Mouse (Mus musculus) heart, embryonic 16.5 days (tissue): ENCODE data around the gene Dmtf1. TPM values are rescaled to one million over a fixed set of nuclear protein-coding genes. Genes with fewer than 3 reads are reported as not detected.

ENCODE experiments used
- ATAC-seq: fragments of 200-750 bp; cut with Nextera tagmentation; replicated peaks from 2 replicates; pipeline ENCODE4 v1.8.0; 2017; ENCODE audit warnings: moderate number of reproducible peaks; ENCODE audit not compliant: insufficient read depth, low FRiP score; ENCODE audit errors: extremely low read depth
- H3K27ac ChIP-seq: fragments of 300-500 bp; sonication (generic); 2 replicates; pipeline ENCODE4 v1.5.1; 2014; ENCODE audit warnings: mild to moderate bottlenecking, low read length, control low read depth, moderate library complexity
- H3K27me3 ChIP-seq: fragments of 300-500 bp; sonication (generic); 2 replicates; pipeline ENCODE4 v1.6.1; 2014; ENCODE audit warnings: low read length, mixed read lengths; ENCODE audit not compliant: control insufficient read depth, insufficient read depth
- H3K36me3 ChIP-seq: fragments of 300-500 bp; sonication (generic); 2 replicates; pipeline ENCODE4 v1.6.1; 2014; ENCODE audit not compliant: control insufficient read depth, insufficient read depth
- H3K4me1 ChIP-seq: fragments of 300-500 bp; sonication (generic); 2 replicates; pipeline ENCODE4 v1.6.1; 2014; ENCODE audit warnings: low read length, mixed read lengths; ENCODE audit not compliant: control insufficient read depth, insufficient read depth
- H3K4me2 ChIP-seq: fragments of 300-500 bp; sonication (generic); 2 replicates; pipeline ENCODE4 v1.6.1; 2014; ENCODE audit warnings: low read depth, mild to moderate bottlenecking, control low read depth, low read length
- H3K4me3 ChIP-seq: fragments of 300-500 bp; sonication (generic); 2 replicates; pipeline ENCODE4 v1.5.1; 2014; ENCODE audit warnings: mild to moderate bottlenecking, control low read depth, low read length
- H3K9ac ChIP-seq: fragments of 300-500 bp; sonication (generic); 2 replicates; pipeline ENCODE4 v1.6.1; 2014; ENCODE audit warnings: low read length, control low read depth
- H3K9me3 ChIP-seq: fragments of 300-500 bp; sonication (generic); replicated peaks from 2 replicates; pipeline ENCODE4 v1.6.1; 2016; ENCODE audit warnings: low read length; ENCODE audit not compliant: control insufficient read depth
- WGBS: fragments of 180-500 bp; shearing (Covaris S2); extraction: QIAGEN DNeasy Blood & Tissue Kit; methylation state at CpG from one replicate; pipeline ENCODE4 v1.1.7; 2014; 5-methylcytosine and 5-hydroxymethylcytosine counted together
- polyA plus RNA-seq: library from polyadenylated mRNA; unstranded; fragments of >200 nt; fragmentation: Nextera tagmentation; extraction: Ambion mirVana; gene quantifications from 2 replicates; pipeline ENCODE4 v1.2.1, GENCODE M21; 2015

Dmtf1 gene
- polyA plus RNA-seq, 1 experiment from 2014 or later: 28.9 TPM

DNA sequence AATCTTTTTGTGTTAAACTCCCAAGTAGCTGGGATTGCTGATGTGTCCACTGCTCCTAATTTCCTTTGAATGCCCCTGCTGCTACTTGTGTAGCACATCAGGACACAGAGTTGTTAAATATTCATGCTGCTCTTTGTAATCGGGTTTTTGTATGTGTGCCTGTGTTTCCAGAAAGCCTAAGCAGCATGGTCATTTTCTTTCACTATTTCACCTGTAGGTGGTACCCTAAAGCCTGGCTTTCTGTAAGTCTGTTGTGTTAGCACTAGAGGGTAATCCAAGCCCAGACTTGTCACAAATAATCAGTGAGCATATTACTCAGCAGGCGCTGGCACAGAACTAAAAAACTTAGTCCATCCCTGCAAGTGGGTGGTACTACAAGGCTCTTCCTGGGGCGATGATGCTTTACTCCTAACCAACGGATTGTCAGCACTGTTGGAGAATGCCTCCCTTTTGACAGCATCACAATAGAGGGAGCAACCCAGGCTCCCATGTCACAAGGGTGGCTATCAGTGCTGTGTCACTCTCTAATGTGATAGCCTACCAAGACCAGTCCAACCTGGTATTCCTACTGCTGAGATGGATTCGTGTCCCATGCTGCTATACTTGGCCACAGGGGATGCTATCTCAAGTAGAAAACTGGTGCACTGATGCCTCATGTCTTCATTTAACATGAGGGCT, 88.3 kb downstream of the Dmtf1 start:
- Histone ChIP-seq H3K9me3 (no peaks in the 10 kb centered on the region), H3K9ac (no peak overlapping the region), H3K4me1 (no peaks in the 10 kb centered on the region), H3K4me2 (no peak overlapping the region), H3K27ac (no peak overlapping the region), H3K36me3 (no peaks in the 10 kb centered on the region), H3K27me3 (no peaks in the 10 kb centered on the region), H3K4me3 (no peak overlapping the region)
- ATAC-seq: 0 out of 2 replicates have a peak, but pooled peaks have one; percentile 6
- 50% methylated on average over 5 of the region's 5 CpGs for WGBS

- no peaks in the 10 kb centered on the region for H3K36me3 ChIP-seq
- H3K4me3 ChIP-seq: no peak overlapping the region
- no peak overlapping the region for H3K27ac ChIP-seq
- 88% methylated on average over 3 of the region's 3 CpGs for WGBS
- H3K27me3 ChIP-seq: no peaks in the 10 kb centered on the region
- H3K9ac ChIP-seq: no peak overlapping the region
- no peak overlapping the region for H3K4me2 ChIP-seq
- H3K4me1 ChIP-seq: no peaks in the 10 kb centered on the region
- ATAC-seq: no peak
- no peaks in the 10 kb centered on the region for H3K9me3 ChIP-seq
Observed at GRCm38 (mm10) chr5:9071360-9071759, 90.2 kb downstream of the Dmtf1 start.

DNA sequence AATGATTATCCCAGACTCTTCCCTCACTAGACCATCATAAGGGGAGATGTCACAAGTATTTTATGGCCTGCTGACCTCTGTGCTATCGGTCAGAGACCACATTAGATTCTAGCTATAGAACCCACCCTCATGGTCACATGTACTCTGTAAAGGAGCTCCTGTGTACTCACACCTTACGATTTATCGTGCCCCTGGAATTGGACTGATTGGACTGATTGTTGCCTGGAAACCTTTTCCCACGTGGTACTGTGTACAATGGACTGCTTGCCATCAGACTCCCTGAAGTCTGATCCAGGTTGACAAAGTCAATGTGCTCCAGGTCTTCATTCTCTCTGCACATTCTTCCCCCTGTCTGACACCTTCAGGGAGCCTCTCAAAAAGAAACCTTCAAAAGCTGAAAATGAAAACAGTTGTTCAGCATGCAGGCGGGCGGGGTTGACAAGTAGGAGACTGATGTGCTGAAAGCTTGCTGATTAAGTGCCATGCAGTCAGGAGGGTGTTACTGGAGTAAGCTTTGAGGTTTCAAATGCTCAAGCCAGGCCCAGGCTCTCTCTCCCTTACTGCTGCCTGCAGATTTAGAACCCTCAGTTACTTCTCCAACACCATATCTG, 91.9 kb downstream of the Dmtf1 start:
- Histone ChIP-seq H3K4me3 (no peak overlapping the region), H3K27ac (no peak overlapping the region), H3K9ac (no peak overlapping the region), H3K27me3 (no peaks in the 10 kb centered on the region), H3K4me2 (no peak overlapping the region), H3K9me3 (no peaks in the 10 kb centered on the region), H3K36me3 (no peaks in the 10 kb centered on the region), H3K4me1 (no peaks in the 10 kb centered on the region)
- WGBS: 51% methylated on average over 6 of the region's 6 CpGs
- no peak for ATAC-seq

GRCm38 (mm10) chr5:9068886-9069285, 92.7 kb downstream of the Dmtf1 start:
- H3K36me3 ChIP-seq: no peaks in the 10 kb centered on the region
- no peak overlapping the region for H3K27ac ChIP-seq
- no peak overlapping the region for H3K4me2 ChIP-seq
- no peaks in the 10 kb centered on the region for H3K27me3 ChIP-seq
- H3K4me3 ChIP-seq: no peak overlapping the region
- no peaks in the 10 kb centered on the region for H3K9me3 ChIP-seq
- no peak overlapping the region for H3K9ac ChIP-seq
- H3K4me1 ChIP-seq: no peaks in the 10 kb centered on the region
- no peak for ATAC-seq
- 35% methylated on average over 2 of the region's 2 CpGs for WGBS

Other genes starting within 250 kb of the Dmtf1 start
- gene Crot, start 164.5 kb downstream of the Dmtf1 start, polyA plus RNA-seq: 31.1 and 34.8 TPM in 2 replicates
- gene Tmem243, start 61.1 kb downstream of the Dmtf1 start, polyA plus RNA-seq: 10.4 and 13.5 TPM in 2 replicates
- gene 9330182L06Rik, start 104.3 kb upstream of the Dmtf1 start, polyA plus RNA-seq: 1.1 and 1.3 TPM in 2 replicates